Mouse (Mus musculus) bone marrow, adult 2 months (tissue): ENCODE data around the gene Fry.

Experiments used
- CTCF ChIP-seq: fragments of 200-500 bp; IDR thresholded peaks from 2 replicates; pipeline ENCODE4 v1.5.1; 2011; ENCODE audit warnings: low read length, control low read depth; ENCODE audit not compliant: control insufficient read depth, insufficient read depth
- POLR2A ChIP-seq: fragments of 200-500 bp; IDR thresholded peaks from 2 replicates; pipeline ENCODE4 v1.6.1; 2011; ENCODE audit warnings: low read depth, mild to moderate bottlenecking, control low read depth, low read length, borderline replicate concordance; ENCODE audit not compliant: control insufficient read depth

GRCm38 (mm10) chr5:150522867-150523234, 404.4 kb downstream of the Fry start:
- no peak for TF ChIP-seq CTCF
- TF ChIP-seq POLR2A = no peak
